Mouse (Mus musculus): Measurements from ENCODE around the gene Btbd18. TPM values are rescaled to one million over a fixed set of nuclear protein-coding genes. Genes with fewer than 3 reads are reported as not detected.

The Btbd18 gene
- total and polyA plus RNA-seq, 3 experiments, result 0.04 to 0.24 TPM; not detected in 1

DNA sequence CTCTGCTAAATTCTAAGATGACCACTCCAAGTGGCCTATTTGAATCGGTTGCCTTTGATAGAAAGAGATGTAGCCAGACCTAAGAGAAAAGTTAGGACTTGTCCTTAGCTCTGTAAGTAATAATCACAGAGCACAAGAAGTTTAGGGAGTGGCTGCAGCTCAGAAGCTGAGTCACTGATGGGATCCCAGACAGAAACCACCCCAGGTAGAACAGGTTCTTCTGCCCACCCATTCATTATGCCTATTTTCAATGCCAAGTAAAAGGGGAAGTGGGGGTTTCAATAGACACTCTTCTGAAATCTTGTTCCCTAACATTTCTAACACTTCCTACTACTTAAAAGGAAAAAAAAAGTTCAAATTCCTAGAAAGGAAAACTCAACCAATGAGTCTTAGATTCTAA lies 46.4 kb downstream of the Btbd18 start:
- Histone ChIP-seq H3K36me3 (replicated peaks in 1 of 2; ENCODE audit: control insufficient read depth in 1 of 2, insufficient read depth in 1 of 2, low read length in 1 of 2) (peaks cover 33 to 81% of the 10 kb centered on the region in 2 experiments), H3K4me1 (ENCODE audit: control insufficient read depth in 1 of 2, insufficient read depth in 2 of 2) (peaks cover 0 to 30% of the 10 kb centered on the region in 2 experiments; a peak in 3 of 4 replicates), H3K27me3 (replicated peaks) (no peaks in the 10 kb centered on the region), H3K9me3 (replicated peaks; ENCODE audit: low read length) (no peaks in the 10 kb centered on the region), H3K4me2 (ENCODE audit: insufficient read depth, low read depth, poor library complexity, severe bottlenecking) (no peak overlapping the region), H3K4me3 (replicated peaks in 1 of 3; ENCODE audit: low read depth in 2 of 3, low read length in 2 of 3, poor library complexity in 1 of 3) (no peak overlapping the region), H3K27ac (ENCODE audit: insufficient read depth, low read depth) (no peak overlapping the region), H3K79me2 (replicated peaks; ENCODE audit: control insufficient read depth, extremely low read depth, insufficient read depth, poor library complexity, severe bottlenecking) (peaks cover 33% of the 10 kb centered on the region), H3K9ac (ENCODE audit: insufficient read depth, low read depth) (no peak overlapping the region)
- dilution Hi-C loops (cut with MboI; ENCODE audit: extremely low pct_ligation_motif_present, extremely low pct_unique_long_range_greater_than_20kb, low sequenced_read_pairs) (no loop called here), in situ Hi-C loops (cut with MboI; ENCODE audit: low pct_ligation_motif_present, low pct_unique_long_range_greater_than_20kb, low sequenced_read_pairs) (no loop called here)
- TF ChIP-seq ZKSCAN1 (IDR thresholded peaks at IDR 0.05; ENCODE audit: borderline replicate concordance, low read depth, low read length) (no peak), USF1 (IDR thresholded peaks at IDR 0.05; ENCODE audit: low read depth, low read length) (no peak), MAZ (IDR thresholded peaks at IDR 0.05; ENCODE audit: low read depth, low read length) (no peak), CHD1 (IDR thresholded peaks at IDR 0.05; ENCODE audit: low read depth, low read length) (no peak), NELFE (IDR thresholded peaks at IDR 0.05; ENCODE audit: low read depth, low read length) (no peak)
- no peak for DNase-seq (ENCODE audit: extremely low read depth)

DNA sequence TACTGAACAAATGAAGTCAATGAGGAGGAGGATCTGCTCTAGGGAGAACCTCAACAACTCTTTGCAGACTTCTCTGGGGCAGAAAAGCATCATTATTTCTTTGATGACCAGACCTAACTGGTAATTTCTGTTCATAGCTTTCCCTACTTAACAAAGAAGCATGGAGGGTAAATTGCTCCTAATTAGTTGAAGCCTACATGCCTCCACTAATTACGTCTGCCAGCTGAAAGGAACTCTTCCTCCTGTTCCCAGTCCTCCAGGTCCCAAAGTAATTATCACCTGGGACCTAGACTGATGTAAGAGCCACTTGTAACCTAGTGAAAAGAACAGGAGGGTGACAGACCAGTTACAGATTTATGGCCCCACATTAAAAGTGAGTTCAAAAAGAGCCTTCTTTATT lies 48.6 kb downstream of the Btbd18 start:
- Histone ChIP-seq H3K4me2 (ENCODE audit: insufficient read depth, low read depth, poor library complexity, severe bottlenecking) (no peak overlapping the region), H3K27me3 (replicated peaks) (no peaks in the 10 kb centered on the region), H3K9me3 (replicated peaks; ENCODE audit: low read length) (no peaks in the 10 kb centered on the region), H3K4me1 (ENCODE audit: control insufficient read depth in 1 of 2, insufficient read depth in 2 of 2) (peaks cover 0 to 36% of the 10 kb centered on the region in 2 experiments; a peak in 3 of 4 replicates), H3K4me3 (replicated peaks in 1 of 3; ENCODE audit: low read depth in 2 of 3, low read length in 2 of 3, poor library complexity in 1 of 3) (no peak overlapping the region), H3K36me3 (replicated peaks in 1 of 2; ENCODE audit: control insufficient read depth in 1 of 2, insufficient read depth in 1 of 2, low read length in 1 of 2) (peaks cover 33 to 79% of the 10 kb centered on the region in 2 experiments), H3K79me2 (replicated peaks; ENCODE audit: control insufficient read depth, extremely low read depth, insufficient read depth, poor library complexity, severe bottlenecking) (peaks cover 40% of the 10 kb centered on the region), H3K9ac (ENCODE audit: insufficient read depth, low read depth) (no peak overlapping the region), H3K27ac (ENCODE audit: insufficient read depth, low read depth) (no peak overlapping the region)
- DNase-seq (ENCODE audit: extremely low read depth), result no peak
- in situ Hi-C loops (cut with MboI; ENCODE audit: low pct_ligation_motif_present, low pct_unique_long_range_greater_than_20kb, low sequenced_read_pairs) (no loop called here), dilution Hi-C loops (cut with MboI; ENCODE audit: extremely low pct_ligation_motif_present, extremely low pct_unique_long_range_greater_than_20kb, low sequenced_read_pairs) (no loop called here)
- TF ChIP-seq USF1 (IDR thresholded peaks at IDR 0.05; ENCODE audit: low read depth, low read length), result no peak
- TF ChIP-seq MYC (IDR thresholded peaks at IDR 0.05; ENCODE audit: low read depth, low read length), result no peak
- no peak for TF ChIP-seq MXI1 (IDR thresholded peaks at IDR 0.05; ENCODE audit: low read depth, low read length)
- no peak for TF ChIP-seq RCOR1 (conservative IDR thresholded peaks at IDR 0.05; ENCODE audit: low read depth, low read length)
- TF ChIP-seq IRF4 (IDR thresholded peaks at IDR 0.05; ENCODE audit: low read depth, low read length), result no peak
- TF ChIP-seq ELF1 (IDR thresholded peaks at IDR 0.05; ENCODE audit: low read depth, low read length), result no peak
- TF ChIP-seq NRF1 (IDR thresholded peaks at IDR 0.05; ENCODE audit: low read depth, low read length), result no peak
- no peak for TF ChIP-seq ZNF384 (IDR thresholded peaks at IDR 0.05; ENCODE audit: low read depth, low read length)
- no peak for TF ChIP-seq USF2 (conservative IDR thresholded peaks at IDR 0.05; ENCODE audit: low read depth, low read length)
- no peak for TF ChIP-seq UBTF (IDR thresholded peaks at IDR 0.05; ENCODE audit: low read depth, low read length)
- TF ChIP-seq CHD1 (IDR thresholded peaks at IDR 0.05; ENCODE audit: low read depth, low read length), result no peak
- TF ChIP-seq KAT2A (IDR thresholded peaks at IDR 0.05; ENCODE audit: insufficient replicate concordance, low read length), result no peak
- TF ChIP-seq MAFK (IDR thresholded peaks at IDR 0.05; ENCODE audit: insufficient replicate concordance, low read length), result no peak
- no peak for TF ChIP-seq ZMIZ1 (IDR thresholded peaks at IDR 0.05; ENCODE audit: low read depth, low read length)
- no peak for TF ChIP-seq ZKSCAN1 (IDR thresholded peaks at IDR 0.05; ENCODE audit: borderline replicate concordance, low read depth, low read length)
- TF ChIP-seq E2F4 (IDR thresholded peaks at IDR 0.05; ENCODE audit: insufficient replicate concordance, low read depth, low read length), result no peak

Measured in CH12.LX (cell line).